Mouse (Mus musculus): Measurements from ENCODE around the gene Unc119b. TPM values are rescaled to one million over a fixed set of nuclear protein-coding genes. Genes with fewer than 3 reads are reported as not detected.
"Not testable (repeated sequence)": the region's sequence is repeated elsewhere in the genome, so short reads cannot be mapped to it uniquely, and the experiment has no call there.

Gene Unc119b
- polyA plus RNA-seq, 1 experiment = 24.8 TPM

DNA sequence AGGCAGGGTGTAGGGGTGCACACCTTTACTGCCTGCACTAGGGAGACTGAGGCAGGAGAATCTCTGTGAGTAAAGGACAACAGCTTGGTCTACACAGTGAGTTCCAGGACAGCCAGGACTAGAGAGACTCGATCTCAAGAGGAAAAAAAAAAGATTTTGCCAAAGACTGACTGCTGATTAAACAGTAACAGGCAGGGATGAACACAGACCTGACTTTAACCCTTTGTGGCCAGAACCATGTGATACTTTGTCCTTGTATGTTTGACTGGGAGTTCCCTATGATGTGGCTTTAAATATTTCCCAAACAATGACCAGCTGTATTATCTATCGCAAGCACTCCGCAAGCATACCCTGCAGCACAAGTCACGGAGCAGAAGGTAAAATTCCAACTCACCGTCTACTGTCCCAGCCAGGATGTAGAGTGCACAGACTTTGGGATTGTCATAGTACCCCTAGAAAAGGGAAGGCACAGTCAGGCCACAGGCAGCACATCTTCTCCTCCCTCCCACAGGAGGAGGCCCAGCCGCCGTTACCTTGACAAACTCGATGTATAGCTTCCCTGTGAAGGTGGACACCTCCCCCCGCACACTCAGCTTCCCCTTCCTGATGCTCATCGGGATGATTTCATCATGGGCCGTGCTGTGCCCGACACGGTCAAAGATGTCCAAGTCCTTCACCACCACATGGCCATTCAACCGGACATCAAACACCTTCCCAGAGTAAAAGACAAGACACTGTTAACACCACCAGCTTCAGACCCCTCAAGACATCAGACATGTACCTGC is 15.1 kb upstream of the Unc119b start:
- TF ChIP-seq CTCF (IDR thresholded peaks at IDR 0.05; ENCODE audit: extremely low read depth, insufficient read depth, low read length) = no peak
- TF ChIP-seq POLR2A (IDR thresholded peaks at IDR 0.05; ENCODE audit: extremely low read depth, insufficient read depth, low read length) = no peak
- no peak overlapping the region for H3K27ac ChIP-seq (ENCODE audit: insufficient read depth, low read length)
- H3K4me1 ChIP-seq (ENCODE audit: control insufficient read depth, insufficient read depth, low read length) = peaks cover 4% of the 10 kb centered on the region
- H3K4me3 ChIP-seq (ENCODE audit: insufficient read depth, low read length) = no peak overlapping the region

DNA sequence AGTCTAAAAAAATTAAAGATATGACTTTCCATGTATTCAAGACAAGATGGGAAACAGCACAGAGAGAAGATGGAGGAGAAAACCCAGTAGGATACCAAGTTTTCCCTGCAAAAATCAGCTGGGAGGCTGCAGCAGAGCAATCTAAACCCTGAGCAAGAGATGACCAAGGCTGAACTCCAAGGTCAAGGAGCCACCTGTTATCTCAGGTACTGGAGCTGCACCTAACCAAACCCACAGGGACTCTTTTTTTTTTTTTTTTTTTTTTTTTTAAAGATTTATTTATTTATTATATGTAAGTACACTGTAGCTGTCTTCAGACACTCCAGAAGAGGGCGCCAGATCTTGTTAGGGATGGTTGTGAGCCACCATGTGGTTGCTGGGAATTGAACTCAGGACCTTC is 14.1 kb upstream of the Unc119b start:
- H3K4me3 ChIP-seq (ENCODE audit: insufficient read depth, low read length); H3K27ac ChIP-seq (ENCODE audit: insufficient read depth, low read length); H3K4me1 ChIP-seq (ENCODE audit: control insufficient read depth, insufficient read depth, low read length): not testable (repeated sequence)

DNA sequence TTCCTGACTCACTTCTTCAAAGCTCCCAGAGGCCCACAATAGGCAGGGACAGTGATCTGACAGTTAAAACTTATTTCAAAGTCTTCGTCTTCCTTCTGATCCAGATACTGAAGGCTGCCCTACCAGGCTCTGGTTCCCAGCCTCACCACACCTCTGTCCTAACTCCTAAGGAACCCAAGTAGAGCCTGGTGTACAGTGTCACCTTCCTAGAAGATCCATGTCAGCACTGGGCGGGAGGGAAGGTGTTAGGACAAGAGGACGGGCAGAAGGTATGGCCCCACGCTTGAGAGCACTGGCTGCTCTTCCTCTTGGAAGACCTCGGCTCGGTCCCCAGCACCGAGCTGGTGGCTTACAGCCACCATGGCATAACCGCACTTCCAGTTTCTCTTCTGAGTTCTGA is 13.6 kb upstream of the Unc119b start:
- no peak overlapping the region for H3K27ac ChIP-seq (ENCODE audit: insufficient read depth, low read length)
- TF ChIP-seq CTCF (IDR thresholded peaks at IDR 0.05; ENCODE audit: extremely low read depth, insufficient read depth, low read length) = no peak
- TF ChIP-seq POLR2A (IDR thresholded peaks at IDR 0.05; ENCODE audit: extremely low read depth, insufficient read depth, low read length) = no peak
- peaks cover 10% of the 10 kb centered on the region for H3K4me1 ChIP-seq (ENCODE audit: control insufficient read depth, insufficient read depth, low read length)
- no peak overlapping the region for H3K4me3 ChIP-seq (ENCODE audit: insufficient read depth, low read length)

DNA sequence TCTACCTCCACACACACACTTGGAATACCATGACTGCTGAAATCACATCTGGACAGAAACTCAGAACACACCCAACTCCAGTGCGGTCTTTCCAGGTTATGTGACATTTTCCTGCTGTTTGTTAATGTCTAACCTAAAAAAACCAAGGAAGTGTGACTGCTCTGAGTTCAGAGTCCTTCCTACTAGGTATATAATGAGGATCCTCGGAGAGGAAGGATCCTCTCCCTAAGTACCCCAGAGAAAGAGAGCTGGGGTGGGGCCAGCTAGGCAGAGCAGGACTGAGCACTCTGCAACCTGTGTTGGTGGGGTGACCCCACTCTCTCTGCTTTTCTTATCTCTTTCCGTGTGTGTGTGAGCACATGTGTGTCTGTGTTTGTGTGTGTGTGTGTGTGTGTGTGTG is 12.6 kb upstream of the Unc119b start:
- TF ChIP-seq CTCF (IDR thresholded peaks at IDR 0.05; ENCODE audit: extremely low read depth, insufficient read depth, low read length) (no peak), POLR2A (IDR thresholded peaks at IDR 0.05; ENCODE audit: extremely low read depth, insufficient read depth, low read length) (no peak)
- peaks cover 14% of the 10 kb centered on the region for H3K4me1 ChIP-seq (ENCODE audit: control insufficient read depth, insufficient read depth, low read length)
- no peak overlapping the region for H3K27ac ChIP-seq (ENCODE audit: insufficient read depth, low read length)
- no peak overlapping the region for H3K4me3 ChIP-seq (ENCODE audit: insufficient read depth, low read length)

DNA sequence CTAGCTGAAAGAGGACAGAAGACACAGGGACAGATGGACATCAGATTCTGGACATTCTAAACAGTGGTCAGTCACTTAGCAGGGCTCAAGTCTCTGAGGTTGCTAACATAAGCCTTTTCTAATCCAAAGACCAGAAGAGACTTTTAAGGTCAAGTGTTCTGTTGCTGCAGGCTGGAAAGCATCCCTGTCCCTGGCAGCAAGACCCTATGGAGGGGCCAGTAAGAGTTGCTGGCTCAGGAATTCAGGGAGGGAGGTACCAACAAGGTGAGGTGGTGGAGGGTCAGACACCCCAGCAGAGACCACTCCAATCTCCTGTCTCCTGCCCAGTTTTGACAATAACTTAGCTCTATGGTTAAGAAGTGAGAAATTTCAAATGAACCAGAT is 12.0 kb upstream of the Unc119b start:
- no peak overlapping the region for H3K27ac ChIP-seq (ENCODE audit: insufficient read depth, low read length)
- H3K4me3 ChIP-seq (ENCODE audit: insufficient read depth, low read length) = no peak overlapping the region
- peaks cover 14% of the 10 kb centered on the region for H3K4me1 ChIP-seq (ENCODE audit: control insufficient read depth, insufficient read depth, low read length)
- TF ChIP-seq POLR2A (IDR thresholded peaks at IDR 0.05; ENCODE audit: extremely low read depth, insufficient read depth, low read length) (no peak), CTCF (IDR thresholded peaks at IDR 0.05; ENCODE audit: extremely low read depth, insufficient read depth, low read length) (no peak)

DNA sequence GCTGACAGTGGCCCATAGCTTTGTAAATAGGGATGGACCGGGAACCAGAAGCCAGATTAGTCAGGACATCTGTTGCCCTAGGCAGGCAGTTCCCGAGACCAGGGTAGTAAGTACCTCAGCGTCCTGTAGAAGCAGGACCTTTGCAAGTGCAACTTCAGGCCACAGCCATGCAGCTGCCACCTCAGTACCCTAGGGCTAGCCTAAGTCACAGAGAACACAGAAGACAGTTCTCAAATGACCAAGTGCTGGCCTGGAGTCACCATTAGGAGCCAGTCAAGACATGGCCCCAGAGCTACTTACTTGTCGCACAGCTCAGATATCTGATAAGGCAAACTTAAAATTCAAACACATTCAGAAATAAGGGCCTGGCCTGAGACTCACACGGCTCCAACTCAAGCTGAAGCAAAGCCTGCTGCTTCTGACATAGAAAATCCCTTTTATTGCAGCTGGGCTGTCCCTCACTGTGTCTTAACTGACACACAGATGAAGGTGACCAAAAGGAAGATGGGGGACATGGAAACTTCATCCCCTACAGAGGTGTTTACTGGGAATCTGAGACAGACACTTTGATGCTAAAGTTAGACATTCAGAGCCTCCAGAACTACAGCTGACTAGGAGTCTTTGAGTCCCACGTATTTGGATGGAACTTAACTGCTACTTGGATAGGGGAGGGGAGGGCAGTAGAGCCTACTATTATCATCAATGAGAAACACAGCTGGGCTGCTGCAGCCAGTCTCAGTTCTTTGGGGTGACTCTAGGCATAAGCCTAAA is 11.4 kb upstream of the Unc119b start:
- TF ChIP-seq POLR2A (IDR thresholded peaks at IDR 0.05; ENCODE audit: extremely low read depth, insufficient read depth, low read length) (no peak), CTCF (IDR thresholded peaks at IDR 0.05; ENCODE audit: extremely low read depth, insufficient read depth, low read length) (no peak)
- peaks cover 14% of the 10 kb centered on the region for H3K4me1 ChIP-seq (ENCODE audit: control insufficient read depth, insufficient read depth, low read length)
- H3K4me3 ChIP-seq (ENCODE audit: insufficient read depth, low read length) = no peak overlapping the region
- no peak overlapping the region for H3K27ac ChIP-seq (ENCODE audit: insufficient read depth, low read length)

DNA sequence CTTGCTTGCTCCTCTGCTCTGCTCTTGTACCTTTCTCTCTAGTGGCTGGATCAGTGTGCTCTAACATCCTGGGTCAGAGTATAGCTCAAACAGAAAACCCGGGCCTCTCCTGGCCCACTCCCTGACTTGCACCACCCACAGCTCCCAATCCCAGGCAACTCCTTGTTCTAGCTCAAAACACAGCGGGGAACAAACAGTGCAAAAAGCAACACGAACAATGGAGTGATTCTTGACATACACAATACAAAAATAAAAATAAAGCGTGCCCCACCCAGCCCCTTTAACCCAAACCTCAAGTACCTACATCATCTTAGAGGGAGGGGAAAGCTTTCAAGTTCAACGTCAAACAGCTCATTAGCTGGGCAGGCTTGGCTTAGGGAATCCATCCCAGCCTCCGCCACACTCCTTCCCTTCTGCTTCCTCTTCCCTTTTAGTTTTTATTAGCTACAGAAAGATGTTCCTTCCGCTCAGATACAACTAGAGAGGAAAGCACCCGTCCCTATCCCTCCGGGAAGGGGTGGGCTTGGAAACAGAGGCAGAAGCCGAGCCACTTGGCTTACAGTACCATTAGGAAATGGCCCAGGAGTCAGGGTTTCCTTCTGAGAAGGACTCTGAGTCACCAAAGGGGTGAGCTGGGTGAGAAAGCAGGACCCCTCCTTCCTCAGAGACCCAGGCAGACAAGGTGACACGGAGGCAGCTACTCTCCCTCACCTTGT is 10.6 kb upstream of the Unc119b start:
- peak overlapping the region; percentile 48; the same call in 1 of the 2 replicates for H3K27ac ChIP-seq (ENCODE audit: insufficient read depth, low read length)

DNA sequence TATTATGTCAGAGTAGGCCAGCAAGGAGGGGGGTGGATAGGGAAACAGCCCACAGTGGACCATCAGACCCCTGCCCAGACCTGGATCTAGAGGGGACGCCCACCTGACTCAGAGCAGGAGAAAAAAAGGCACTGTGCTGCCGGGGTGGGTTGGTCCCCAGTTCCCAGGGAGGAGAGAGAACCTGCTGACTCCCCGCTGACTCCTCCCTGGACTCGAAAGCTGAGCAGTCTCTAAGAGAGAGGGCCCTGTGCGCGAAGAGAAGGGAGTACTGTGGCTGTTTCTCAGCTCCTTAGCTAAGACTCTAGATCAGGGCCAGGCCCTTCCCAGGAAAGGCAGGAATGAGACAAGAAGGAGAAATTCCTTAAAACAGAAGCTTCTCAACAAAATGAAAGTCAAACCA is 9.7 kb upstream of the Unc119b start:
- Histone ChIP-seq H3K27ac (ENCODE audit: insufficient read depth, low read length) (peak overlapping the region; percentile 48; the same call in 1 of the 2 replicates), H3K4me1 (ENCODE audit: control insufficient read depth, insufficient read depth, low read length) (peaks cover 14% of the 10 kb centered on the region), H3K4me3 (ENCODE audit: insufficient read depth, low read length) (no peak overlapping the region)
- TF ChIP-seq POLR2A (IDR thresholded peaks at IDR 0.05; ENCODE audit: extremely low read depth, insufficient read depth, low read length) (no peak), CTCF (IDR thresholded peaks at IDR 0.05; ENCODE audit: extremely low read depth, insufficient read depth, low read length) (no peak)

More for the DNA sequence above, 10.6 kb upstream of the Unc119b start:
- H3K4me1 ChIP-seq (ENCODE audit: control insufficient read depth, insufficient read depth, low read length) = peaks cover 14% of the 10 kb centered on the region
- no peak overlapping the region for H3K4me3 ChIP-seq (ENCODE audit: insufficient read depth, low read length)
- no peak for TF ChIP-seq POLR2A (IDR thresholded peaks at IDR 0.05; ENCODE audit: extremely low read depth, insufficient read depth, low read length)
- TF ChIP-seq CTCF (IDR thresholded peaks at IDR 0.05; ENCODE audit: extremely low read depth, insufficient read depth, low read length) = no peak

DNA sequence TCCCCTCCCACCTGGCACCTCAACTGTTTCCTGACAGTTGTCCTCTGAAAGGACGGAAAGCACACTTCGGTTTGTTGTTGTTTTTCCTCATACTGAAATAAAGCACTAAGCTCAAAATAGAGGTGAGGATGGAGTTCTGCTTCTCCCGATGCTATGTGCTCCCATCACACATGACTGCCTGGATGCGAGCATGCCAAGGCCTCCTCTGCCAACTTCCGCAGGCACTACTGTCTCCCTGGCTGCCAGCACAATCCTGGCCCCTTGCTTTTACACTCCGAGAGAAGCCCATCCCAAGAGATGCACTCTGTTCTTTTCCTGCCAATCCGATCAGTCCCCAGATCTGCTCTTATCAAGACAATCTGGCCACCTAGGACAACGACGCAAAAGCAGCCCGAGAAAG is 8.8 kb upstream of the Unc119b start:
- Histone ChIP-seq H3K27ac (ENCODE audit: insufficient read depth, low read length) (no peak overlapping the region), H3K4me3 (ENCODE audit: insufficient read depth, low read length) (no peak overlapping the region)

More for the DNA sequence above, 8.8 kb upstream of the Unc119b start:
- TF ChIP-seq POLR2A (IDR thresholded peaks at IDR 0.05; ENCODE audit: extremely low read depth, insufficient read depth, low read length) = no peak
- no peak for TF ChIP-seq CTCF (IDR thresholded peaks at IDR 0.05; ENCODE audit: extremely low read depth, insufficient read depth, low read length)
- H3K4me1 ChIP-seq (ENCODE audit: control insufficient read depth, insufficient read depth, low read length) = peaks cover 14% of the 10 kb centered on the region
